Mouse (Mus musculus): ENCODE results near the gene Serping1.

GRCm38 (mm10) chr2:84762818-84763217 is 12.4 kb downstream of the Serping1 start:
- TF ChIP-seq E2F4 (IDR thresholded peaks at IDR 0.05; ENCODE audit: insufficient replicate concordance, low read depth, low read length) (no peak), TBP (conservative IDR thresholded peaks at IDR 0.05; ENCODE audit: low read depth, low read length) (no peak), CTCF (conservative IDR thresholded peaks at IDR 0.05 in 1 of 2, IDR thresholded peaks at IDR 0.05 in 1 of 2; ENCODE audit: low read depth in 2 of 2, low read length in 2 of 2) (no peak), ZMIZ1 (IDR thresholded peaks at IDR 0.05; ENCODE audit: low read depth, low read length) (no peak), MEF2A (IDR thresholded peaks at IDR 0.05; ENCODE audit: borderline replicate concordance, low read depth, low read length) (no peak), RAD21 (IDR thresholded peaks at IDR 0.05; ENCODE audit: low read depth, low read length) (no peak), EP300 (IDR thresholded peaks at IDR 0.05; ENCODE audit: low read length) (no peak), POLR2A (IDR thresholded peaks at IDR 0.05; ENCODE audit: low read depth, low read length) (no peak), ZC3H11A (IDR thresholded peaks at IDR 0.05; ENCODE audit: low read depth, low read length) (no peak), NELFE (IDR thresholded peaks at IDR 0.05; ENCODE audit: low read depth, low read length) (no peak)

Data from CH12.LX (cell line).